8 mouse cellular contexts compared by ENCODE assay signal in genomic region chr14:59441472-59441805, GRCm38 (mm10). TPM values are rescaled to one million over a fixed set of nuclear protein-coding genes. Genes with fewer than 3 reads are reported as not detected.
A peak's percentile ranks its signal among the peaks of the same experiment; 100 is the strongest.
DNase-seq lines count a peak whose midpoint lies in the region; ATAC-seq and TF ChIP-seq lines count a peak whose summit lies in the region.

No protein-coding gene starts in this region.

- TF ChIP-seq POLR2A in lung, adult 2 months (IDR thresholded peaks at IDR 0.05; ENCODE audit: borderline replicate concordance, extremely low read depth, low read depth, low read length), result no peak

- WGBS in lung, adult 2 months, result 7% methylated on average over 6 of the region's 6 CpGs
- 12% methylated on average over 6 of the region's 6 CpGs for WGBS in embryonic facial prominence, embryonic 11.5 days
- 13% methylated on average over 6 of the region's 6 CpGs for WGBS in limb, embryonic 12.5 days

- TF ChIP-seq CTCF in lung, adult 2 months (IDR thresholded peaks at IDR 0.05; ENCODE audit: insufficient read depth, low read length), result no peak

- H3K4me3 ChIP-seq in lung, adult 2 months (replicated peaks; ENCODE audit: extremely low read depth, low read depth, low read length), result peak overlapping the region; percentile 85
- H3K4me3 ChIP-seq in embryonic facial prominence, embryonic 11.5 days (ENCODE audit: low read depth, low read length), result peak overlapping the region; percentile 74
- H3K4me3 ChIP-seq in limb, embryonic 12.5 days (replicated peaks), result peak overlapping the region; percentile 87

- H3K4me2 ChIP-seq in embryonic facial prominence, embryonic 11.5 days (ENCODE audit: low read depth, low read length), result peak overlapping the region; percentile 59
- H3K4me2 ChIP-seq in limb, embryonic 12.5 days, result peak overlapping the region; percentile 65

- peaks cover 2% of the 10 kb centered on the region for H3K4me1 ChIP-seq in lung, adult 2 months (ENCODE audit: control insufficient read depth, insufficient read depth, low read length)
- H3K4me1 ChIP-seq in embryonic facial prominence, embryonic 11.5 days (ENCODE audit: control insufficient read depth, insufficient read depth, low read length), result no peaks in the 10 kb centered on the region
- H3K4me1 ChIP-seq in limb, embryonic 12.5 days (replicated peaks), result peaks cover 10% of the 10 kb centered on the region

- H3K27ac ChIP-seq in embryonic facial prominence, embryonic 11.5 days (replicated peaks; ENCODE audit: low read depth, low read length), result no peak overlapping the region
- H3K27ac ChIP-seq in limb, embryonic 12.5 days, result no peak overlapping the region

- no peaks in the 10 kb centered on the region for H3K27me3 ChIP-seq in embryonic facial prominence, embryonic 11.5 days (ENCODE audit: control insufficient read depth, insufficient read depth, low read length)
- no peaks in the 10 kb centered on the region for H3K27me3 ChIP-seq in limb, embryonic 12.5 days

- no peak for DNase-seq in lung, adult 2 months
- no peak for DNase-seq in lung, postnatal 36 days
- no peak for DNase-seq in embryonic facial prominence, embryonic 11.5 days (ENCODE audit: low spot score)
- DNase-seq in layer of hippocampus, adult 11-12 months (ENCODE audit: low spot score), result no peak
- DNase-seq in frontal cortex, adult 2 months (ENCODE audit: extremely low spot score in 1 of 2, low spot score in 1 of 2), result no peak
- no peak for DNase-seq in adrenal gland, postnatal 25 days

- no peaks in the 10 kb centered on the region for H3K9me3 ChIP-seq in embryonic facial prominence, embryonic 11.5 days (replicated peaks; ENCODE audit: control insufficient read depth, low read length)
- H3K9me3 ChIP-seq in limb, embryonic 12.5 days, result no peaks in the 10 kb centered on the region

- no peak for ATAC-seq in embryonic facial prominence, embryonic 11.5 days (replicated peaks; ENCODE audit: insufficient number of reproducible peaks, low FRiP score, low TSS enrichment, low read depth)
- ATAC-seq in limb, embryonic 12.5 days (ENCODE audit: insufficient number of reproducible peaks, insufficient read depth, low FRiP score, low TSS enrichment, low read depth), result no peak
- ATAC-seq in neutrophil, adult 5-6 weeks (ENCODE audit: extremely low read depth, insufficient number of reproducible peaks, low FRiP score, poor library complexity, severe bottlenecking), result 0 out of 2 replicates have a peak, but pooled peaks have one; percentile 25

- H3K9ac ChIP-seq in embryonic facial prominence, embryonic 11.5 days (replicated peaks; ENCODE audit: low read length), result peak overlapping the region; percentile 78
- peak overlapping the region; percentile 80 for H3K9ac ChIP-seq in limb, embryonic 12.5 days (replicated peaks)

- H3K36me3 ChIP-seq in embryonic facial prominence, embryonic 11.5 days (replicated peaks; ENCODE audit: control insufficient read depth, insufficient read depth, low read depth, low read length), result no peaks in the 10 kb centered on the region
- H3K36me3 ChIP-seq in limb, embryonic 12.5 days, result no peaks in the 10 kb centered on the region

RNA-seq across cellular contexts. Expression of gene Cab39l, which starts 0.7 kb away (rescaled TPM):
- 7.9 and 13.1 TPM in 2 replicates for polyA plus RNA-seq in lung, adult 2 months (2012; rRNA removed)
- polyA plus RNA-seq in embryonic facial prominence, embryonic 11.5 days (2014; fragmentation: Nextera tagmentation; extraction: Ambion mirVana), result 54.4 and 61.8 TPM in 2 replicates
- 40.9 and 43.2 TPM in 2 replicates for polyA plus RNA-seq in limb, embryonic 12.5 days (2016; fragmentation: Nextera tagmentation; extraction: Ambion mirVana)
- 42.1 and 54.2 TPM in 2 replicates for total RNA-seq in neutrophil, adult 5-6 weeks (2017)
- 15.4 and 17.8 TPM in 2 replicates for polyA plus RNA-seq in frontal cortex, adult 2 months (2012; rRNA removed)
- 31.8 and 37.9 TPM in 2 replicates for total RNA-seq in adrenal gland, postnatal 25 days (2021)

RNA-seq across cellular contexts. Expression of gene Setdb2, which starts 0.8 kb away (rescaled TPM):
- polyA plus RNA-seq in lung, adult 2 months (2012; rRNA removed), result 3.1 and 5.1 TPM in 2 replicates
- polyA plus RNA-seq in embryonic facial prominence, embryonic 11.5 days (2014; fragmentation: Nextera tagmentation; extraction: Ambion mirVana), result 14.0 and 15.4 TPM in 2 replicates
- polyA plus RNA-seq in limb, embryonic 12.5 days (2016; fragmentation: Nextera tagmentation; extraction: Ambion mirVana), result 13.7 and 14.1 TPM in 2 replicates
- 57.0 and 59.6 TPM in 2 replicates for total RNA-seq in neutrophil, adult 5-6 weeks (2017)
- 4.9 and 5.7 TPM in 2 replicates for polyA plus RNA-seq in frontal cortex, adult 2 months (2012; rRNA removed)
- total RNA-seq in adrenal gland, postnatal 25 days (2021), result 7.3 and 9.7 TPM in 2 replicates

RNA-seq across cellular contexts. Expression of gene Phf11c, which starts 46.3 kb away (rescaled TPM):
- polyA plus RNA-seq in lung, adult 2 months (2012; rRNA removed), result 0.36 and 0.70 TPM in 2 replicates
- 0.60 and 1.2 TPM in 2 replicates for polyA plus RNA-seq in embryonic facial prominence, embryonic 11.5 days (2014; fragmentation: Nextera tagmentation; extraction: Ambion mirVana)
- 0.73 and 0.93 TPM in 2 replicates for polyA plus RNA-seq in limb, embryonic 12.5 days (2016; fragmentation: Nextera tagmentation; extraction: Ambion mirVana)
- 9.3 and 9.6 TPM in 2 replicates for total RNA-seq in neutrophil, adult 5-6 weeks (2017)
- polyA plus RNA-seq in frontal cortex, adult 2 months (2012; rRNA removed), result 0.56 and 0.76 TPM in 2 replicates
- total RNA-seq in adrenal gland, postnatal 25 days (2021), result 0.82 and 1.7 TPM in 2 replicates
